Mouse (Mus musculus): ENCODE data around the gene Slc9a8.

- TF ChIP-seq CTCF (IDR thresholded peaks at IDR 0.05; ENCODE audit: low read depth, low read length): no peak
- TF ChIP-seq POLR2A (IDR thresholded peaks at IDR 0.05; ENCODE audit: borderline replicate concordance, low read depth, low read length): no peak
These were observed 82.4 kb downstream of the Slc9a8 start for GRCm38 (mm10) chr2:167503896-167504349.
